Mouse (Mus musculus): ENCODE results near the gene Chn2.

- TF ChIP-seq CTCF (IDR thresholded peaks at IDR 0.05; ENCODE audit: insufficient read depth, low read length) (no peak), POLR2A (IDR thresholded peaks at IDR 0.05; ENCODE audit: borderline replicate concordance, extremely low read depth, low read depth, low read length) (no peak)
Observed at GRCm38 (mm10) chr6:54039805-54040447, 572 bp downstream of the Chn2 start.

Data from lung, adult 2 months (tissue).